Mouse (Mus musculus) c-Kit-positive CD71-negative TER-119-negative erythroid progenitor cells, embryonic 14.5 days (primary cell): ENCODE results near the gene Rab12.

Source experiments
- DNase-seq: peaks from one replicate; pipeline ENCODE4 v3.0.0-alpha.2; 2013; ENCODE audit warnings: low read depth

Gene Rab12

GRCm38 (mm10) chr17:66447978-66448377 is 71.6 kb downstream of the Rab12 start:
- DNase-seq: no peak

- DNase-seq: no peak
Observed at GRCm38 (mm10) chr17:66447007-66447312, 72.6 kb downstream of the Rab12 start.

DNA sequence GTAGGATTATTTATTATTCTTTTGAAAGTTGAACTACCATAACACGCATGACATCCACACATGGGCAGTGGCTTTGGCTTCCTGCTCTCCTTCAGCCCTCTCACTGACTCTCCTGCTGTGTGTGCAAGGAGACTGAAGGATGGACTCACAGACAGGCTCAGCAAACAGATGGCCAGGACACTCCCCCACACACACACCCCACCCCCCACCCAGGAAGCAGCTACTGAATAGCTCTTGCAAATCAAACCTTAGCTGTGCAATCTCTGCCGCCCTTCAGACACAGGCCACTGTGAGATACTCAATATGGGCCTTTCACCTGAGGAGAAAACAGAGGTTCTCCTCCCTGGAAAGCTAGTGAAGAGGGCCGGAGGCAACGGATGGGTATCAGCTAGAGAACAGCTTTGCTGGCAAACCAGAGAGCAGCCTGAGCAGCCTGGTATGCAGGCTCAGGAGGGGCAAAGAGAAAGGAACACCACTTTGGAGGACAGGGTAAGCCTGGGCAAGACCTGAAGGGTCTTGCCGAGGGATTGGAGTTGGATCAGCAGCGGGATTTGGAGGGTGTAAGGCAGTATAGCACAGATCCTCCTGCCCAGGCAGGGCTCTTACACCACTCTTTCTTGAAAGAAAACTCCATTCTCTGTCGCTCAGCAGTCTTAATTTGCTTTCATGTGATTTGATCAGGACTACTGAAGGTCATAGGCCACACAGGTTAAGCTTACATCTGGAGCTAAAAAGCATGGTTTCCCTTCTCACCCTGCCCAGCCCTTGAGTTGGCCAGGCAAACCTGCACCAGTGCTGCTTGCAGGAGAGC is 73.1 kb downstream of the Rab12 start:
- DNase-seq: no peak
